Mouse (Mus musculus): ENCODE data around the gene Sorcs3.

DNA sequence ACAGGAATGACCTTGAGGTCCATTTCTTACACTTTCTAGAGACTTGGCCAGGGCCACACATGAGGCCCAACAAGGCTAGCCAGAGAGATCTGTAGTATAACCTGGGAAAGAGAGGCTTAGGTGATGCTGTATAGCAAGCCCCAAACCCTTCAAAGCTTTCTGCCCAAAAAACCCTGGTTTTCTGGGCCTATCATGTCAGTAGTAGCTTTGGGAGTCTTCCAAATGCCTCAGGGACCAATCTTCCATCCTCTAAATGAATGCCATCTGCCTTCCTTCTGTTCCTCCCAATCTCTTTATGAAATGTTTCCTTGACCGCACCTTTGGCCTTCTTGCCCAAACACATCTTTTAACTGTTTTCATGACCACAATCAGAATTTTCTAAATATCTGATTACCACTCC lies 474.1 kb downstream of the Sorcs3 start:
- TF ChIP-seq POLR2A (IDR thresholded peaks at IDR 0.05; ENCODE audit: insufficient read length, low read depth) = no peak
- TF ChIP-seq MYOG (IDR thresholded peaks at IDR 0.05; ENCODE audit: control insufficient read depth in 1 of 3, insufficient read depth in 1 of 3, insufficient read length in 2 of 3, low read depth in 2 of 3) = no peak
- TF ChIP-seq SRF (IDR thresholded peaks at IDR 0.05; ENCODE audit: control insufficient read depth, insufficient read length, low read depth) = no peak
- TF ChIP-seq USF1 (IDR thresholded peaks at IDR 0.05; ENCODE audit: low read depth) = no peak
- no peak for TF ChIP-seq TCF12 (IDR thresholded peaks at IDR 0.05; ENCODE audit: insufficient read depth, poor library complexity, severe bottlenecking)
